8 mouse cellular contexts compared by ENCODE assay signal in genomic region chr11:114736913-114737624, GRCm38 (mm10). TPM values are rescaled to one million over a fixed set of nuclear protein-coding genes. Genes with fewer than 3 reads are reported as not detected.
DNase-seq lines count a peak whose midpoint lies in the region; ATAC-seq lines count a peak whose summit lies in the region.

No protein-coding gene starts in this region.

- H3K9ac ChIP-seq in hindbrain, embryonic 14.5 days, result no peak overlapping the region
- H3K9ac ChIP-seq in neural tube, embryonic 15.5 days (replicated peaks), result no peak overlapping the region

- H3K9me3 ChIP-seq in hindbrain, embryonic 14.5 days (ENCODE audit: control insufficient read depth, low read length), result no peaks in the 10 kb centered on the region
- H3K9me3 ChIP-seq in neural tube, embryonic 15.5 days (replicated peaks), result no peaks in the 10 kb centered on the region

- no peak overlapping the region for H3K4me3 ChIP-seq in hindbrain, embryonic 14.5 days (replicated peaks; ENCODE audit: low read length)
- H3K4me3 ChIP-seq in neural tube, embryonic 15.5 days (replicated peaks), result no peak overlapping the region

- 21% methylated on average over 11 of the region's 11 CpGs for WGBS in hindbrain, embryonic 14.5 days
- 28% methylated on average over 11 of the region's 11 CpGs for WGBS in neural tube, embryonic 15.5 days

- peak; percentile 39 for DNase-seq in right cerebral cortex, adult 18-20 months
- no peak for DNase-seq in right cerebral cortex, postnatal 36 days (ENCODE audit: low spot score in 2 of 2)
- peak; percentile 71 for DNase-seq in adrenal gland, postnatal 14 days
- peak; percentile 17 for DNase-seq in fibroblast of lung, adult 2 months (ENCODE audit: low read depth)
- DNase-seq in hindbrain, embryonic 14.5 days (ENCODE audit: low spot score), result peak; percentile 82
- DNase-seq in left cerebral cortex, postnatal 4 days, result peak; percentile 69
- no peak for DNase-seq in urinary bladder, postnatal 10 days (ENCODE audit: low spot score)

- ATAC-seq in hindbrain, embryonic 14.5 days (ENCODE audit: low FRiP score), result no peak
- no peak; the same call in 1 of the 2 replicates for ATAC-seq in neural tube, embryonic 15.5 days (ENCODE audit: low FRiP score)

- peaks cover 6% of the 10 kb centered on the region; the same call in 1 of the 2 replicates for H3K4me1 ChIP-seq in hindbrain, embryonic 14.5 days (replicated peaks; ENCODE audit: control insufficient read depth, insufficient read depth, low read length)
- peaks cover 14% of the 10 kb centered on the region for H3K4me1 ChIP-seq in neural tube, embryonic 15.5 days

- intact Hi-C loops in left cerebral cortex, postnatal 4 days (cut with DNase I), result no loop called here

- H3K36me3 ChIP-seq in hindbrain, embryonic 14.5 days (replicated peaks; ENCODE audit: control insufficient read depth, insufficient read depth), result no peaks in the 10 kb centered on the region
- H3K36me3 ChIP-seq in neural tube, embryonic 15.5 days, result no peaks in the 10 kb centered on the region

- H3K4me2 ChIP-seq in hindbrain, embryonic 14.5 days (replicated peaks), result no peak overlapping the region
- H3K4me2 ChIP-seq in neural tube, embryonic 15.5 days, result peak overlapping the region; percentile 20; the same call in 1 of the 2 replicates

- no peak overlapping the region for H3K27ac ChIP-seq in hindbrain, embryonic 14.5 days
- H3K27ac ChIP-seq in neural tube, embryonic 15.5 days (replicated peaks), result no peak overlapping the region

- no peaks in the 10 kb centered on the region for H3K27me3 ChIP-seq in hindbrain, embryonic 14.5 days (ENCODE audit: control insufficient read depth, insufficient read depth, low read length)
- no peaks in the 10 kb centered on the region for H3K27me3 ChIP-seq in neural tube, embryonic 15.5 days (replicated peaks)

RNA-seq across cellular contexts. Expression of gene Dnaic2, which starts 9.9 kb away (rescaled TPM):
- total RNA-seq in adrenal gland, postnatal 14 days (2021), result 0.44 and 0.64 TPM in 2 replicates
- polyA plus RNA-seq in hindbrain, embryonic 14.5 days (2014; fragmentation: Nextera tagmentation; extraction: Ambion mirVana), result 1.9 and 2.5 TPM in 2 replicates
- 1 to 10 TPM; 1.5 to 1.8 TPM for total RNA-seq in left cerebral cortex, postnatal 4 days (2021)
- polyA plus RNA-seq in neural tube, embryonic 15.5 days (2015; fragmentation: Nextera tagmentation; extraction: Ambion mirVana), result 1.7 and 1.9 TPM in 2 replicates

RNA-seq across cellular contexts. Expression of gene Kif19a, which starts 28.1 kb away (rescaled TPM):
- total RNA-seq in adrenal gland, postnatal 14 days (2021), result 0.41 and 0.56 TPM in 2 replicates
- polyA plus RNA-seq in hindbrain, embryonic 14.5 days (2014; fragmentation: Nextera tagmentation; extraction: Ambion mirVana), result 0.99 and 1.4 TPM in 2 replicates
- total RNA-seq in left cerebral cortex, postnatal 4 days (2021), result 1 to 10 TPM; 2.7 to 2.9 TPM
- polyA plus RNA-seq in neural tube, embryonic 15.5 days (2015; fragmentation: Nextera tagmentation; extraction: Ambion mirVana), result 0.47 and 1.0 TPM in 2 replicates

RNA-seq across cellular contexts. Expression of gene Btbd17, which starts 58.7 kb away (rescaled TPM):
- not detected in 2 replicates for total RNA-seq in adrenal gland, postnatal 14 days (2021)
- 20.0 and 22.1 TPM in 2 replicates for polyA plus RNA-seq in hindbrain, embryonic 14.5 days (2014; fragmentation: Nextera tagmentation; extraction: Ambion mirVana)
- total RNA-seq in left cerebral cortex, postnatal 4 days (2021), result 10 to 100 TPM; 12.5 to 14.7 TPM
- polyA plus RNA-seq in neural tube, embryonic 15.5 days (2015; fragmentation: Nextera tagmentation; extraction: Ambion mirVana), result 14.8 and 21.3 TPM in 2 replicates

Comparison
In these comparisons a context has a peak if more than half of its experiments do, and no peak if none do; other contexts are left out.
1. DNase-seq: peak in right cerebral cortex, adult 18-20 months (single experiment), adrenal gland, postnatal 14 days (single experiment), fibroblast of lung, adult 2 months (single experiment), hindbrain, embryonic 14.5 days (single experiment) and left cerebral cortex, postnatal 4 days (single experiment); none in right cerebral cortex, postnatal 36 days (0 of 2) and urinary bladder, postnatal 10 days (single experiment).
2. RNA of gene Btbd17, which starts 58.7 kb away (total RNA-seq): 12.5 to 14.7 TPM in left cerebral cortex, postnatal 4 days; not detected in adrenal gland, postnatal 14 days; every median in the first group is over 10 times any median in the second.